Mouse (Mus musculus) thymus, adult 18-20 months (tissue): ENCODE data around the gene Ift122.

ENCODE experiments used
- DNase-seq, 2 experiments: peaks; one replicate each; pipeline ENCODE4 v3.0.0; 2022; ENCODE audit warnings: mixed read lengths in 2 of 2

The Ift122 gene

DNA sequence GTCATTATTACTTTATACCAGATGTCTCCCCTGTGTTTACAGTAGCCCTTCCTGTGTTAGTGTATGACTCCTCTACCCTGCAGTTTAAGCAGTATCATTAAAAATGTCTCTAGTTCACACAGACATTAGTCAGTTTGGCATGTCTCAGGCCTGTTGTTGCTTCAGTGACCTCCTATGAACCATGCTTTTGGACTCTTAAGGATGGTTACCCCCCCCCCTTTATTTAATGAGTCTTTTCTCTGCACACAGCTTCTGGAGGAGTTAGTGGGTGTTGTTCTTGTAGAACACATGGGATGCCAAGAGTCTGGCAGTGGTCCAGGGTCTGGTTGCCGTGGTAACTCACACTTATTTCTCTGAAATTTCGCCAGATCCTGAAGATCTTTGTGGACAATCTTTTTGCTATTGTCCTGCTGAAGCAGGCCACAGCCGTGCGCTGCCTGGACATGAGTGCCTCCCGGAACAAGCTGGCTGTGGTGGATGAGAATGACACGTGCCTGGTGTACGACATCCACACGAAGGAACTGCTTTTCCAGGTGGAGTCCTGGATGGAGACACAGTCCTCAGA is 38.3 kb downstream of the Ift122 start:
- DNase-seq = no peak

- DNase-seq = no peak
These were observed 39.1 kb downstream of the Ift122 start for GRCm38 (mm10) chr6:115892363-115892762.

DNA sequence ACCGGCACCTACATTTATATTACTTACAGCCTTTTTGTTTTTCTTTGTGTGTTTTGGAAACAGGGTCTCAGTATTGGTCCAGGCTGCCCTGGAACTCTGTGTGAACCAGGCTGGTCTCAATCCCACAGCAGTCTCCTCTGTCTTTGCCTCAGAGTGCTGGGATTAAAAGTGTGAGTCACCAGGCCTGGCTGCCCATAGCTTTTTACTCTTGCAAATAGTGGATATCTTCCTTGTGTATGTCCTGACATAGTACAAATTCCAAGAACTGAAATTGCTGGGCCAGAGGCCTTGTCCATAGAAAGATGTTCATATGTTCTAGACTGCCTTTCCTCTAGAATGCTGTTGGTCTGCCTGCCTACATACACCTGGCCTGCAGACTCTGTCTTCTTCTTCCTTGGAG is 43.1 kb downstream of the Ift122 start:
- DNase-seq = no peak

- no peak for DNase-seq
These were observed 43.8 kb downstream of the Ift122 start for GRCm38 (mm10) chr6:115897117-115897516.

DNA sequence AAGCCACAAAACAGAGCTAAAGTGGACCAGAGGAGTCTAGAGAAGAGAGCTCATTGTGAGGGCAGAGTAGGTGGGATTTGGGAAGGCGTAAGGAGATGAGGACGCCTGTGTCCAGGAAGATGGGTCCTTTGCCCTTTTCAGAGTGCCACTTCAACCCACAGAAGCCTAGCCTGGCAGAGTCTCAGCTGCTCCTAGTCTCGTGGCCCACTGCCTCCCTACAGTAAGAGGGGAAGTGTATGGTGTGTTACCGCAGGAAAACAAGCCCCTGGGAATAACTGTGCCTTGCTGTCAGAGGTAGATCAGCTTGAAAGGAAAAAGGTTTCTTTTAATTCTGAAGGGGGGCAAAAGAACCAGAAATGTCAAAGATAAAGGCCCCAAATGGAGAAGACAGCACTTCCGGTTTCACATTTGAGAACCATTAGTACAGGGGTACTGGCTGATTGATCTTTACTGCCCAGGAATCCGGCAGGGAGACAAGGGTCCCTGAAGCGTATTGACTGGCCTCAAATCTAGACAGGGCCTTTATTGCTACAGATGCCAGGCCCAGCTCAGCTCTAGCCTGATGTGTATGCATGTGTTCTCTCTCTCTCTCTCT is 44.8 kb downstream of the Ift122 start:
- DNase-seq = no peak

DNA sequence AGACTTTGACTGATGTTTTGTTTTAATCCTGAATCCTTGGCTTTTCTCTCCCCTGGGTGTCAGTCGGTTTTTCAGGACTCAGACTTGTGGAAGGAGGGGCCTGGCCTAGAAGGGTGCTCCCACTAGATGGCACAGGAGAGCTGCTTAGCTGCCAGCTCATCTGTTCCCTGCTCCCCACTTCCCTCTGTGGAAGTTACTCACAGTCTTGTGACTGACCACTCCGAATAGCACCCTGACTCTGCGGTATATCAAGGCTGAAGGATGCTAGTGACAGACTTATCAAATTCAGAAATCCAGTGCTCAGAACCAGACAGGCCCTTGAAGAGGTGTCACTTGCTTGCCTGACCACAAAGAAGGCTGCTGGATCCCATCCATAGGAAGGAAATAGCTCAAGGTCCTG is 47.8 kb downstream of the Ift122 start:
- DNase-seq = peak; percentile 41 to 42

DNA sequence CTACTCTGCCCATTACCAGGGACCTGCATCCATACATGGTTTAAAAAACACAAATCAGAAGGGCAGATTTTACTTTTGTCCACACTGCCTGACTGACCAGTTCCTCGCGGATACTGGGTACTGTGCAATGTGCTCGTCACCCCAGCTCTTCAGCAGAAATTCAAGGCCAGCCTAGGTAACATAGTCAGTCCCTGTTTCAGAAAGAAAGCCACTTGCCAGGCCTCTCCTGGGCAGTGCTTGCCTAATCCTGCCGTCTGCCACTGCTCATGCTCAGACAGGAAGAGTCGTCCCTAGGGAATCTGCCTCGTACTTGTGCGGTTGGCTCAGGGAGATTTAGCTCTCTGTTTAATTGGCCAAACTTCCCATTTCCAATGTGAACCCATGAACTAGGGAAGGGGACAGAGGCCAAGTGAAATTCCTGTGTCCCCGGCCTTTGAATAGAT is 48.2 kb downstream of the Ift122 start:
- DNase-seq = no peak

DNA sequence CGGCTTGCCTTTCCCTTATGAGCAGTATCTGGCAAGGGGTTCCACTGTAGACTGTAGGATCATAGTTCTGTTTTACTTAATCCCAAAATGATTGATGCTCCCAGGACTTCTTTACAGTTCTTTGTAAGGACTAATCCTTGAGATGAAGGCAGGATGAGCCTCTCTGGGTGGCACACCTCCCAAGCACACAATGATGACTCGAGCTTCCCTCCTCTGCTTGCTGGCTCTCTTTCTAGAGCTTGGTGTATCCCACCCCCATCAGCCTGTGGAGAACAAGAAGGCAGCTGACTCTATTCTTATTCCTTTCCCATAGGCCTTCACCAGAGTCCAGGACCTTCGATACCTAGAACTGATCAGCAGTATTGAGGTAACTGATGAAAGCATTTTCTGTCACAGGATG is 49.3 kb downstream of the Ift122 start:
- DNase-seq = no peak

- DNase-seq = no peak
These were observed 52.3 kb downstream of the Ift122 start for GRCm38 (mm10) chr6:115905568-115905967.

GRCm38 (mm10) chr6:115906455-115906854 is 53.2 kb downstream of the Ift122 start:
- no peak for DNase-seq

DNA sequence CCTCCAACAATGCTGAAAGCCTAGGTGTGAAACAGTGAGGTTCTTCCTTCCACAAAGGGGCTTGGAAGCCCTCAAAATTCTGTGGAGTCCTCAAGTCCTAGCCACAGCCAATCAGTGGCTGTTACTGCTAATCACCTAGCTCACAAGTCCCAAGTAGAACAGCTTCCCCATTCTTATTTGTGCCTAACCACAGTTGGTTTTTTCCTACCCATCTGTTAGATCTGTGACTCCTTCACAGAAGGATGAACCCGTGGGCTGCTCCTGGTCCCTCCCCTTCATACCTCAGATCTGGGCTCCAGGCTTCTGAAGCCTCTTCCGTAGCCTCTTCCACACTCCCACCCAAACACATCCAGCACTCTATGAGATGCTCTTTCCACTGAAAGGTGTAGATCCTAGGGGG is 53.6 kb downstream of the Ift122 start:
- DNase-seq = no peak

- no peak for DNase-seq
These were observed 55.2 kb downstream of the Ift122 start for GRCm38 (mm10) chr6:115908421-115908982.

DNA sequence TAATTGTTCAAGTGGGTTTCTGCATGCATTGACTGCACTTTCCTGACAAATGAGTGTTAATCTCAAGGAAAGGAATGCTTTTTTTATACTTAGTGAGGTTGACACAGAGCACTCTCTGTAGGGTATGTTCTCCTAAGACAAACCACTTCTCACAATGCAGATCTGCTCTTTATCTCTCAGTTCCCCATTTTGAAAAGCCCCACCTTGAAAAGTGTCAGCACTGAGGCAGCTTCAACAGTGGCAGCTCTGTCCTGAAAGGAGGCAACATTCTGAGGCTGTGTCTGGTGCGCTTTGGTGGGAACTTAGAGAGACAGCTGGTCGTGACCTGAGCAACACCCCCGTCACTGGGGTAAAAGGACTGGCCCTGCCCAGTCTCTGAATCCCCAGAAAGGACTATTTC is 55.8 kb downstream of the Ift122 start:
- DNase-seq = no peak

- peak in 1 of 2 experiments; percentile 43 for DNase-seq
These were observed 56.7 kb downstream of the Ift122 start for GRCm38 (mm10) chr6:115909940-115910339.

DNA sequence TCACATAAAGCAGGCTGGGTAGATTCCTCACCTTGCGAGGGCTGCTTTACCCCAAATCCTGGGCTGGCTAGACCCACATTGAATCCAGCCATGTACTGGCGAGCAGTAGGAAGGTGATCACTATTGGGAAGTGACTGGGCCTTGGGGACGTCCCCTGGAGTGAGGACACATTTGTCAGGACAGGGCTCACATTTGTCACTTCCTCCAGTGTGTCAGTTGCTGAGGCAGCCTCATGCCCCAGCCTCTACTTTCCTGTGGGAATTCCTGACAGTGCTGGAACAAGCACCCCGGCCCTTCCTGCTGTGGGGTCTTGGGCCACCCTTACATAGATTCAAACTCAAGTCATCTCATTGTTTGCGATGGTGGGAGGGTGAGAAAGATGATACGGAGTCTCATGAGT is 58.5 kb downstream of the Ift122 start:
- DNase-seq = no peak

- no peak for DNase-seq
These were observed 60.2 kb downstream of the Ift122 start for GRCm38 (mm10) chr6:115913482-115913881.

DNA sequence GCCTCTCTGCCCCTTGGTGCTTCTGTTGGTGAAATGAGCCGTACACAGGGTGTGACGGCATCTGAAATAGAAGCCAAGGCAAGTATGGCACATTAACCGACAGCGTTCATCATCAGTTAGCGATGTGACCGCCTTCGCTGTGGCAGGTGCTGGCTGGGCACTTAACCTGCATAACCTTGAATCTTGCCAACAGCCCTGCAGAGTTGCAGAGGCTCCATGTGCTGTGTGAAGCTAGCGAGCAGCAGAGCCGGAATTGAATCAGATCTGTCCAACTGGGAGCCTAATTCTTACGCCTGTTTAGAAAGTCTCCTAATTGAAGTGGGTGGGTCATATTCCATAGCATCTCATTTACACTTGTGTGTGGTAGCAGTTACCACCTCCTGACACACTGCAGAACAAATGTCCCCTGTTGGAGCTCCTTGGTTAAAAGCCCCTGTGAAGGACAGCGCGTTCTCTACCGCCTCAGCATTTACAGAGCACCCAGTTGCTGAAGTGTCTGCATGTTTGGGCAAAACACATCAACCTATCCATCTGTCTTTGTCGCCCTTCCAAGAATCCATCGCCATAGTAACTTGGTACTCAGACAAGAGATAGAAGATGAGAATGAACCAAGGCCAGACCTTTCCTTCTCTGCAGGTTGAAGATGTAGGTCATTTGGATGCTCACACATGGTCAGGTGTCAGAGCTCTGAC is 61.4 kb downstream of the Ift122 start:
- no peak for DNase-seq

DNA sequence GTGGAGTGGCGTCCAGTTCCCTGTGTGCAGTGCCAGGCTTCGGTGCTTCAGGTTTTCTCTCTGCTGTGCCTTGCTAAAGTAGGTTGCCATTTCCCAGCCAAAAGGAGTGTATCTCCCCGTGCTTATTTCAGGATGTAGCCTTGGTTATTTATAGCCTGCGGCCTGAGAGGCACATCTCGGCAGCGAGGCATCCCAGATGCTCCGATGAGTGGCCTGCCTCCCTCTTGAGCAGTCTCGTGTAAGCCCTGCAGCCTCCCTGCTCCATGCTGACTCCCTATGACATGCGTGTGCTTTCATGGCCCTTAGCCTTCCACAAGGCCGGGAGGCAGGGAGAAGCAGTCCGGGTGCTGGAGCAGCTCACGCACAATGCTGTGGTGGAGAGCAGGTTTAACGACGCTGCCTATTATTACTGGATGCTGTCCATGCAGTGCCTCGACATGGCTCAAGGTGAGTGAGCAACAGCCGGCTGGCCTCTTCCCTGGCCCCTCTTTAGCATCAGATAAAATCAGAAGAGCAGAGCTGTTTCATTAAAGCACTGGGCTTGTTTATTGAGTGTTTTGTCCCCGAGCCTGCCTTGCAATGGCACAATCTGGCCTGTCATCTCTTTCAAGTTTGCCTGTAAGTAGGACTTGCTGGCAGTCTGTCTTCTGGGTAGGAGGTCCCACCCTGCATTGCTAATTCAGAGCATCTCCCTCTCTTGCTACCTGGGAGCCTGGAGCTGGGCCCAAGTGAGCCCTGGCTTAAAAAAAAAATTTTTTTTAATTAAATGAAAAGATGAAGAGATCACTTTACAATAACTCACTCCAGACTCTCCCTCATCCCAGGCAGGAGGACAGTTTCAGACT is 62.6 kb downstream of the Ift122 start:
- no peak for DNase-seq

GRCm38 (mm10) chr6:115916611-115917010 is 63.3 kb downstream of the Ift122 start:
- DNase-seq = no peak

- DNase-seq = no peak
These were observed 65.3 kb downstream of the Ift122 start for GRCm38 (mm10) chr6:115918615-115919014.

DNA sequence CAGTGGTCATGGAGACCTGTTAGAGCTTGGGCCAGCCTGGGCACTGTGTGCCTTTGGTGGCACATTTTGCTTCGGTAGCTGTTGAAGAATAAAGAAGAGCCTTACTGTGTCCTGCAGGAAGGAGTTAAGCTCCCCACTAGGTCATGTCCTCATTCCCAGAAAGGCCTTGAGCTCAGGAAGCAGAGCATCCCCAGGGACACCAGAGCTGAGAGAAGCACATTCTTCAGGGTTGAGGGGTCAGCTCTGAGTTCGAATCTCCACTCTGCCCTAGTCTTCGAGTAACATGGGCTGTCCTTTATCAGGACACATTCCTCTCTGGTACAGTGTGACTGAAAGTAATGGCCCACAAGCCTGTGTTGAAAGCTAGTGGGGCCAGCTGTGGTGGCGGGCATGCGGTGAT is 66.6 kb downstream of the Ift122 start:
- no peak for DNase-seq

- DNase-seq = no peak
These were observed 71.6 kb downstream of the Ift122 start for GRCm38 (mm10) chr6:115924829-115925228.

GRCm38 (mm10) chr6:115926416-115926815 is 73.1 kb downstream of the Ift122 start:
- DNase-seq = no peak
